Mouse (Mus musculus): ENCODE measurements around the gene Ncoa3.

- TF ChIP-seq ZNF384 (IDR thresholded peaks at IDR 0.05; ENCODE audit: low read depth, low read length) (no peak), MAFK (IDR thresholded peaks at IDR 0.05; ENCODE audit: insufficient read depth, low read depth, low read length) (no peak)
These were observed 36.2 kb upstream of the Ncoa3 start for GRCm38 (mm10) chr2:165956096-165956740.

Measured in ES-E14 (cell line).